Mouse (Mus musculus): Measurements from ENCODE around the gene Nsa2.

DNA sequence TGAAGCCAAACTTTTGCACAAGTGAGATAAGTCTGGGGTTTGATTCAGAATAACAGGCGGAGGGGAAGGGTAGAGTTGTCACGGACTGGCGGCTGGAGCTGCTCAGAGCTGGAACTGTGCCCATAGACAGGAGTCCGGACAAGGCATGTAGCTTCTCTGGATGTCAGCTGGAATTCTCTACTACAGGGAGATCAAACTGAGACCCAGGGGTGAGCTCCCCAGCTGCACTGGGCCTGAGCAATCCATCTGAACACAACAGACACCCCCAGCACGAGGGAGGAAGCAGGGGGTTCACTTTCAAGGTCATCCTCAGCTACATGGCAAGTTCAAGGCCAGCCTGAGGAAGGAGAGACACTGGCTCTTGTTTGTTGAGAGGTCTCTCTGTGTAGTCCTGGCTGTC lies 46.9 kb upstream of the Nsa2 start:
- TF ChIP-seq CTCF (IDR thresholded peaks at IDR 0.05; ENCODE audit: insufficient read depth, low read depth, low read length) = no peak
- TF ChIP-seq POLR2A (IDR thresholded peaks at IDR 0.05; ENCODE audit: insufficient read depth, low read depth, low read length) = no peak

Measured in olfactory bulb, adult 2 months (tissue).